Mouse (Mus musculus) layer of hippocampus, adult 9-11 months (tissue): ENCODE measurements at regions not wholly inside any gene's neighbourhood (a gene's known extent, or its start where the extent isn't known, plus 50 kb on each side); places are given as distances from the start of the nearest gene placed in this dataset.
A peak's percentile ranks its signal among the peaks of the same experiment; 100 is the strongest.

Source experiments
- DNase-seq: peaks from one replicate; pipeline ENCODE4 v3.0.0; 2022

DNA sequence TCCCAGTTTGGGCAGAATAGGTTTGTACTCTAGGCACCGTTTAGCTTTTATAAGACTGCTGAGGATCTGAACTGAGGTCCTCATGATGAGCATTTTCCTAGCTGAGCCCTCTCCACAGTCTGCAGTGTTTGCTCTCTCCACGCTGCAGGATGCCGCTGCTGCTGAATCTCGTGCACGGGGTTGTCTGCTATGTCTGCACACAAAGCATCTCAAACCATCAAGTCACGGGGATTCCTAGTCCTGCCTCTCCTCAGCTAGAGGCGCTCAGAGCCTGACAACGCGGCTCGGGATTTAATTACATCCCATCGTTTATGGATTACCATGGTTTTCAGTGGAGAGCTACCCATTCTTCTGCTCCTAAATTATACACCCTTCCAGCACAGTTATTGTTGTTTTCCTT, 175.6 kb downstream of the Rnf144b start:
- no peak for DNase-seq

DNA sequence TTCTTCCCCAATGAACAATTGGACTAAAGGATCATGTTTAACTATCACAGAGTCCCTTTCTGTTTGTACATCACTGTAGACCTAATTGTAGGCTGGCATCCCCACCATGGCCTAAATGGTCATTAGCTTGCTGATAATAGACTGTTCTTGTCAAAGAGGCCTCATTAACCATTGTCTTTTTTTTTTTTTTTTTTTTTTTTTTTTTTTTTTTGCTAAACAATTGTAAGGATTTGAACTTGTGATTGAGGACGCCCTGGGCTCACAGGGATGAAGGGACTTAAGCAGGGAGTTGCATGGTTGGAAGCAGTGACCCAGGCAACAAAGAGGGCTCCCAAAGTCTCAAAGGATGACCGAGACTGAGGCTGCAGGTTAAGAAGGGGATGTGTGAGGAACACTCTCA, 178.0 kb downstream of the Rnf144b start:
- no peak for DNase-seq

DNA sequence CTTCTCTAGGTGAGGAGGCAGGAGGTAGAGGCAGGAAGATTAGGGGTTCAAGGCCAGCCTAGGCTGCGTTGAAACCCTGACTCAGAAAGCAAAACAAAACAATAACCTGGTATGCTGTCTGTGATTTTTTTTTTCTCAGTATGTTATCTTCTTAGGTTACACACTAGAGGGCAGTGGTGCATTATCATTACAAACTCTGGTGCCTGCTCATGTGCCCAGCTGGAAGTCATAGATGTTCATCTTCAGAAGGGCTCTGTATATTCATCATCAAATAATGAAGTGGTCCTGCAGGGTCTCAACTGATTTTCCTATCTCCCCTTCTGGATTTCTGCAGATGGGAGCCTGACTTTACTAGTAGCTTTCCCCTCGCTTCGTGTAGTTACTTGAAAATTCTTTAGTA, 178.6 kb downstream of the Rnf144b start:
- peak; percentile 19 for DNase-seq

DNA sequence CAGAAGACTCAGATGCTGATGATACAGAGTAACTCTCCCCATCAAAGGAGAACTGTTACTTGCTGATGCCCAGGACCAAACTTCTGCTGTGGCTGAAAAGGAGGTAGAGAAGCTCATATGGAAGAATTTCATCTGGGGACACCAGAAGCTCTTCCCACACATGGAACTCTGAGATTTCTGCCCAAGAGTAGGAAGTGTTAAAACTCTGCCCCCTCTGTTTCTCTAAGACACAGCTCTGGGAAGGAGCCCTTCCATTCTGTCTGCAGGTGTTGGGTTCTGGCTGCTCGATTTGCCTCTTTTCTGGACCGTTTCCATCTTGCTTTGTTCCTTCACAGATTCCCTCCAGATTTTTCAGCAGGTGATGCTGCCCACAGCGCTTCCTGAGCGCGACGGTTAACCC, 187.0 kb downstream of the Rnf144b start:
- no peak for DNase-seq

DNA sequence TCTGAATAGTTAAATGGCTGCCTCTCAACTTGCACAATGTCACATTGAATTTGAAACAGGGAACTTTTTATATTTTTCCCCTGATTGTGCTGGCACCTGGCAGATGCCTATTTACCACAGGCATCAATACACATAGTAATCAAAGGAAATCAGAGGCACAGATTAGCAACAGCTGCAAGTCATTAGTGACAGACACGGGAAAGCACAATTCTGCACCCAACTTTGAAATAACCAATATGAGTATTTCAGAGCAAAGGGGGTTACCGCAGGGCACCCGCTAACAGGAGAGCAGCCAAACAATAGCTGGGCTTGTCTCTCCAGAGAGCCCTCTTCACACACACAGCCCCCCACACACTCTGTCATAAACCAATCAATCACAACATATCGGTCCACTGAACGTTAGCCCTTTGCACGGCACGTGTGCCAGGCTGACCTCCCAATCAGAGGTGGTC, 188.3 kb downstream of the Rnf144b start:
- DNase-seq, result peak; percentile 33

DNA sequence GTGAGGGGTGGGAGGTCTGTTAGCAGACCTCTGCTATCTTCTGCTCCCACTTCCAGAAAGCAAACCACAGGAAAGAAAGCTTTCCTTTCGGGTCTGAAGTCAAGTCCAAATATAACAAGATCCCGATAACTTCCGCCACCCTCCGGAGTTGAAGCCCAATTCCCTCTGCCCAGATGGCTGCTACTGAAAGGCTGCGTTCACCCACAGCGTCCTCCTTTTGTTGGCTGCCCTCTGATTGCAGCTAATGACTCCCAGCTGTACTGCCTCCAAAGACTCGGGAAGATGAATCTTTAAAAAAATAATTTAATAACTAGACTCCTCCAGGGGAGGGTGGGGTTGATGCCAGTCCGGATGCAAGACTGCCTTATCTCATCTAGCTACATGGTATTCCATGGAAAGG, 197.1 kb downstream of the Rnf144b start:
- DNase-seq, result no peak

DNA sequence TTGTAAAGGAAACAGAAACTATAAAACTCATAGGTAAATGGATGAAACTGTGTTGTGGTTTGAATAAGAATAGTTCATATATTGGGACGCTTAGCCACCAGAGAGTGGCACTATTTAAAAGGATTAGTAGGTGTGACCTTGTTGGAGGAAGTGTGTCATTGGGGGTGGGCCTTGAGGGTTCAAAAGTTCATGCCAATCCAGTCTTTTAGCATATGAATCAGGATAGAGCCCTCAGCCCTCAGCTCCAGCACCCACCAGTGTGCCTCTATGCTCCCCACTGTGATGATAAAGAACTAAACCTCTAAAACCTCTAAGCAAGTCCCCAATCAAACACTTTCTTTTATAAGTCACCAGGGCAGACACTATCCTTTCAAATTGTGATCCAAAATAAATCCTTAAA, 199.4 kb downstream of the Rnf144b start:
- DNase-seq, result no peak

DNA sequence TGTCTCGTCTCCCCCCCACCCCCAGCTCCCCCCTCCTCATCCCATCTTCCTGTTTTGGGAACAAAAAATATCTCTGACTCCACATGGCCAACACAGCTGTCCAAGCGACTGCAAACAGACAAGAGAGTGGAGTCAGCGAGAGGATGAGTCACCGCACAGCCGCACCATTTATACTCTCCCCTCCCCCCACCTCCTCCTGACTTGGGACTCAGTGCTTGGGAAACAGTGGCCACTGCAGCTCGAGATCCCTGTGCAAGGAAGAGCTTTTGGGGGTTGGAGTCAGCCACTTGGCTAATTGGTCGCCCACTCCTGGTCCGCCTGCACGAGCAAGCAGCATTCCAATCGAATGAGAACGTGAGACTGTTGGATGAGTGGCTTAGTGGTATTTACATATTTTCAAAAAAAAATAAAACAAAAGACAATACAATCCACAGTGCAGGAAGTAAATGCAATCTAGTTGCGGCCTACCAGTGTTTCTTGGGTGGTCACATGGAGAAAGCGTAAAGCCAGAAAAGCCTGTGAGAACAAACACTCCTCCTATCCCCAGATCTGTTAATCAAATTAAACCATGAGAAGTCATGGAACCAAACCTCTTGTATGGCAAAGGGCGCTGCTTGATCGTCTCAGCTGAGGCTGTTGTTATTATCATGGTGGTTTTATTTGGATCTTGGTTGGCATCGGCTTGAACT, 213.7 kb downstream of the Rnf144b start:
- DNase-seq, result peak; percentile 86

DNA sequence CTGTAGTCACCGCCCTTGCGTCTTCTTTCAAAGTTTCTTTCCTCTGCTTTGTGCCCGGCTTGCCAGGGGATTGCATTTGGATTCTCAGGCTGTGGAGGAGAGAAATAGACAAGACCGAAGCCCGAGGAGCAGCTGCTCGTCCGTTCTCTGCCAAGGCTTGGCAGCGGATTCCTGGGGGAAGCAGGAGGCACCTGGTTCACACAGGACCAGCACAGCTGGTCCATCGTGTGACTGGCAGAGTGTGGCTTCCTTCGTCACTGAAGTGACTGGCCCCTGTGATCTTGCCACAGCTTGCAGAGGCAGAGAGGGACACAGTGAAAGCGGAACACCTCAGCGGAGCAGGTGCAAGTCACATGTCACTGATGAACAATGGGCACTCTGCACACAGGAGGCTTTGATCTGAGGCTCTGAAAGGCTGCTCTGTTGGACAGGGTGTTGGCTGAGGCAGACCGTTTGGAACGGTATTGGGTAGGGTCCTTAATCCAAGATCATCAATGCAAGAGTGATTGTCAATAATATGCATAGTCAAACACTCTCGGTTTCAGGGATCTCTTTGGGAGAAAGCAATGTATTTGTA, 214.5 kb downstream of the Rnf144b start:
- DNase-seq, result peak; percentile 38

DNA sequence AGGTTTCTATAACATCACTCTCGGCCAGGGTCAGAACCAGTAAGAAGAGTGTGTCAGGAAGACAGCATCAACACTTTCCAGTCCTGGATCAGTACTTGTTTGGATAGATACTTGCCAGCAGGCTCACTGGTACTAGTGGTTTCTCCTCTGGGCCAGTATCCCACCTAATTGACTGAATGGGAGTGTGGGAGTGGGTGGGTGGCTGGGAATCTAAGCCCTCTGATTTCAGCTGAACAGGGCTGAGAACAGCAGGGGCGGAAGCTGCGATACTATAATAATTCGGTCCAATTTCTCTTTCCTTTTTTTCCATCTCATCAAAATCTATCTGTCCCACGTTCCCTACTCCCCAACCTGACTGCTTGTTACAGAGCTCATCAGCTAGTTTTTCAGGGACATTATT, 217.0 kb downstream of the Rnf144b start:
- peak; percentile 38 for DNase-seq

DNA sequence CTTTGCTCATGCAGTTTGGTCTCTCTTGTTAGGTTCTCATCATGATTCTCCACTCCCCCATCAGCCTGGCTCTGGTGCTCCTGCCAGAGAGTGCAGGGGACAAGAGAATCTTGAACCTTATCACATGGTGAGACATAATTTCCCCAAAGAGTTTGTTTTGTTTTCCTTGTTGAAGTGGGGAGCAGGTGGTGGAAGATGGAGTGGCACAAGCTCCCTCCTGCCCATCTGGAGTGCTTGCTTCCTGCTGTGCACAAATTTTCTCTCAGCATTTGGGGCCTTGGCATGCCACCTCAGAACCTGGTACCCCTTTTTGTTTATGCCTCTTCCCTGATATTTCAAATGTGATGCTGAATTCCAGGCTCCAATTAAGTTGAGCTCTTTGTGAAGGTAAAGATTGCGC, 219.9 kb downstream of the Rnf144b start:
- no peak for DNase-seq

DNA sequence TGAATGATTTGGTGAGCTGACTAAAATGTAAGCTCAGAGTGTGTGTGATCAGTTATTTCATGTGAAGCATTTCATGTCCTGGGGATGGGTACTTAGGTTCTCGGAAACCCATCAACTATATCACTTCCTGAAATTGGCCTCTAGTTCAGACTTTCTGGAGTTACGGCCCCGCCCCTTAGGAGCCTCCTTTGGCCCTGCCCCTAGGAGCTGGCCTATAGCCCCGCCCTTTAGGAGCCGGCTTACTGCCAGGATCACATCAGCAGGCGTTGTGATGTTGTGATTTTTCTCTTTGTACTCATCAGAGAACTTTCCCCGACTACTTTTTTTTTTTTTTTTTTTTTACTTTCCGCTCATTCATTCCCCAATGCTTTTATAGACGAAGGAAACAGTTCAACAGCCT, 223.1 kb downstream of the Rnf144b start:
- no peak for DNase-seq

DNA sequence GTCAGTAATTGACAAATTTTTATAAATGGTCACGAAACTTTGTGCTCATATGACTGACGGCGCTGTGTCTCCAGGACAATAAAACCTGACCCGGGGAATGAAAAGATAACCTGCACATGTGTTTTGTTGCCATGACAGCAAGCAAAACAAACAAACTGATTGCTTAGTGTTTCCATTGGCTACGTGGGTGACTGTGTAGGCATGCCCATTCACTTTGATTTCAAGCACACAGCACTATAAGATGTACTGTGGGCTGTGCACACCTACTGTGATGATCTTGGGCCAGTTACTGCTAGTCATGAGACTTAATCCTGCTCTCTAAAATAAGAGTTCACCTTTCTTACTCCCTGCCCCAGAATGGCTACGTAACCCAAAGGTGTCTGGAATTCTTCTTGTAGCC, 225.4 kb downstream of the Rnf144b start:
- no peak for DNase-seq

DNA sequence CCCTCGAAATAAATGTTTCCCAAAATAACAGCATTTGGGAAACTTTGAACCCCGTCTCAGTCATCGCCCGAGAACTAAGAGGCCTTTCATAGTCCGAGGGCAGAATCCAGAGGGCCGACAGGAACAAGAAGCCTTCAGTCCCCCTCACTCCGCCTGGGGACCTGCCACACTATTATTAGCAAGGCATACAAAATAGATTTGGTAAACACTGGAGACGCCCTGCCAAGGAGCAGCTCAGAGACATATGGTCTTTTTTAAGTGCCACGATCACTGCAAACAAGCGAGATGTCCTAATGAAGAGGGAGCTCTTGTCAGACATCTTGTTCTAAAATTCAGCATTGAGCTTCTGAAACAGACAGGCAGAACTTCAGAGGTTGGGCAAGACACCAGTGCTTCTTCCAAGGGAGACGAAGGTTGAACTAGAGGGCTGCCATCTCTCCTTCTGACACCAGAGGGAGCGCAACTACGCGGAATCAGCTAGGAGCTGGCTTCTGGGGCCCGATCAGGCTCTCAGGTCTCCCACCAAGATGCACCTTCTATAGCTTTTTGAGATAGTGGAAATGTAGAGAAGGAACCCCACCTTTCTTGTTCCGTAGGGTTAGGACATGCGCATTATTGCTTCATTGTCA, 226.2 kb downstream of the Rnf144b start:
- DNase-seq, result peak; percentile 63

DNA sequence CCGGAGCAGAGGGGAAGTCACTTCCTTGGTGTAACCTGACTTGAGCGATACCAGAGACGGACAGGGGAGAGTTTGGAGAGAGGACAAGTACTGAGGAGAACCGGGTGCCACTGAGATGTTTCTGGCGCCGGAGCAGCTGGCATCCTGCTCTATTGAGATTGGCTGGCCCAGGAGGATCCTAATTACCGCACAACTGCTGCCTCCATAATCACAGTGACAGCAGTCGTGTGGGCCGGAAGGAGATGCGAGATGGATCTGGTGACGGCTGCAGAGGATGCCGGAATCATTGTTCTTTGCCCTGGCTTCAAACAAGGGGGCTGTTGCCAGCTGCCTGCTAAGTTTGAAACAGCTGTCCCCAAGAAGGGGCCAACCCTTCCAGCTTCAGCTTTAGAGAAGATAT, 232.0 kb downstream of the Rnf144b start:
- peak; percentile 56 for DNase-seq

DNA sequence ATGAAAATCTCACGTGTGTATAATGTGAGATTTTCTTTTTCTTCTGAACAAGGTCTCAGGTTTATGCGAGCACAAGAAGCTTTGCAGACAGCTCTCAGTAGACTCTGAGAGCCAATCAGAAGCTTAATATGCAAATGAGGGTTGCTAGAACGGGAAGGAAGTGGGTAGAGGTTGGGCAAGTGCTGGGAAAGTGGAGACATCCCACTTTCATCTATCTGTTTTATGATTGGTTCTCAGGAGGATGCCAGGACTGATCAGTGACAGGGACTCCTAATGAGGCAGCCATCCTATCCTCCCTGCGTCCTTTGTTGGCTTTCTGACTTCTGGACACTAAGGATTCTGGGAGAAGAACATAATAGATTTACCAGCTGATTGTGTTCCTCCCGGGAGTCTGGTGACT, 232.7 kb downstream of the Rnf144b start:
- no peak for DNase-seq

DNA sequence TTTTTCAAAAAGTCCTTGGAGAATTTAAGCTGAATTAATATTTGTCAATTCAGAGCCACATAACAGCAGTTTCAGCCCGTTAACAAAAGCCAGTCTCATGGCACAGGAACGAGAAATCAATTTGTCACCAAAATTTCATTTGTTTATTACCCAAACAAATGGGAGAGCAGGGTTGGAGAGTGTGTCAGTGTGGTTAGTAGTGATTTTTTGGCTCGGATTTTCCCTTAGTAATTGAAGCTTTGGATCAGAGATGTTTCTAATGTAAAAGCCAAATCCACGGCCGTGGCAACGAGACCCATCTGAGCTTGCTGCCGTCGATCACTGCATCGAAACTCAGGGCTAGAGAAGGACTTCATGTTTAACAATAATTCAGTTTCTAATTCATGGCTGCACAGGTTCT, 236.5 kb downstream of the Rnf144b start:
- no peak for DNase-seq

DNA sequence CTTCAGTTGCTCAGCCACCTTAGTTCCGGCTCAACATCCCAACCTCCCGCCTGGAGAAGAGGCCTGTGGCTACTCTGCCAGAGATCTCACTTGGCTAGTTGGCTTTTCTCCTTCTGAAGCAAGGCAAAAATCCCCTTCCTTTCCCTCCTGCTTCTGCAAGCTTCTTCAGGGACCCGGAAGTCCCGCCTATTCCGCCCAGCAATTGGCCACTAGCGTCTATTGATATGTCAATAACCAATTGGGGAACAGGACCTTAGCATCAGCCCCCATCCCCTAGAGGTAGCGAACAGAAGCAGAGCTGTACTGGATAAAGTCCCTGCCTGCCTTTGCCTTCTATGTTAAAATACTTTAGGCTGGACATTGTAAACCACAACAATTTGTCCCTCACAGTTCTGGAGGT, 243.3 kb downstream of the Rnf144b start:
- DNase-seq, result no peak

DNA sequence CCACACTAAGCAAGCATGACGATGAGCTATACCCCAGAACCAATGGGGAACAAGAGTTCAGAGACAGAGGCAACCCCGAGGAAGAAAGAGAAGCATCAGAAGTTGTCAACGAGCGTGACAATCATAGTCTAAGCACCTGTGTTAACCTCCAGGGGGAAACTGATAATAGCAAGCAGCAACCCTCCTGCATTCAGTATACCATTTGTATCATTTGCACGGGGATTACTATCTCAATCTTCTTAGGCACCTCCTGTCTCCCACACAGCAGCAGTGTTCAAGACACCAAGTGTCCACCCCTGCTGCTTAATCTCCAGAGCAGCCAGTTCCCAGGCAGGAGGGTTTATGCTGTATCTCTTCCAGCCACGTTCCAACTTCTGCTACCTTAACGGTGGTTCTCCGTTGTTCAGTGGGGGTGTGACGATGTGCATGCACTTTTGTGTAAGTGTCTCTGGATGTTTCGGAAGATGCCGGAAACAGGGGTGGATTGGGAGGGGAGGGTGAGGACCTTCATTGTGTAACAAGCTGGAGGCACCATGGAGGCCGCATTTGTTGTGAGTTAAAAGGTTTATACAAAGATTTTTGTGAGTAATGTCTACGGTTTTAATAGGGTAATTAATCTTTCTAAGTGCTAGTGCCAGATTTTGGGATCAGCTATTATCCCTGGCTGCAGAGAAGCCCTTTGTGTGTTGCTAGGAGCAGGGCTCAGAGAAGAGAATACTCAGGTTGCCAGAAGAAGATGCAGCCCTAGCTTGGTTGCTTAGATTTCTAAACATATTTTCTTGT, 245.8 kb downstream of the Rnf144b start:
- DNase-seq, result no peak

DNA sequence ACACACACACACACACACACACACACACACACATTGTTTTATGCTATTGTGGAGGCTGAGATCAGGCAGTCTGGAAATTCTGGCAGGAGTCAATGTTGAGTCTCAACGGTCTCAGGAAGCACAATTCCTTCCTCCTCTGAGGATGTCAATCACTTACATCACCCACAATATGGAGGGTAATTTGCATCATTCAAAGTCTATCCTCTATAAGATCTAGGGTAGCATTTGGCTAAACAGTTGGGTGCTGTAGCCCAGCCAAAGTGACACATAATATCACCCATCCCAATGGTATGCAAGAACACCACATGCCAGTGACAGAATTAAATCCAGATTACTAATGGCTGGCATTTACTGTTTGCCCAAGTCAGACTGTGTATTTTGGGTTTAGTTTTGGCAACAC, 252.1 kb downstream of the Rnf144b start:
- peak; percentile 14 for DNase-seq

DNA sequence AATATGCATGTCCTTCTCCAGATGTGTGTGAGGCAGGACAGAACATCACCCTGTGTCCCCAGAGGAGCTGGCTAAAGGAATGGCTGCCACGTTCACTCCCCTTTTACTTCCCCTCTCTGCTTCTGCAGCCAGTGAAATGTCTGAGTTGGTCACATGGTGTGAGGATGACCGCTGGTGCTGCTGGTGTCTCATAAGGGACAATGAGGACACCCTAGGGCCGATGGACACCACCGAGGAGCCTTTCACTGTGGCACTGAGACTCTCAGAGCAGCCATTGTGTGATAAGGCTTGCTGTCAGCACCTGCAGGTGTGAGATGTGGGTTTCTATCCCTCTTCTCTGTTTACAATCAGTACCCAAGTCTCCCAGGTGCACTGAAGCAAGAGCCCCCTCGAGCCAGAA, 268.6 kb downstream of the Rnf144b start:
- DNase-seq, result no peak

DNA sequence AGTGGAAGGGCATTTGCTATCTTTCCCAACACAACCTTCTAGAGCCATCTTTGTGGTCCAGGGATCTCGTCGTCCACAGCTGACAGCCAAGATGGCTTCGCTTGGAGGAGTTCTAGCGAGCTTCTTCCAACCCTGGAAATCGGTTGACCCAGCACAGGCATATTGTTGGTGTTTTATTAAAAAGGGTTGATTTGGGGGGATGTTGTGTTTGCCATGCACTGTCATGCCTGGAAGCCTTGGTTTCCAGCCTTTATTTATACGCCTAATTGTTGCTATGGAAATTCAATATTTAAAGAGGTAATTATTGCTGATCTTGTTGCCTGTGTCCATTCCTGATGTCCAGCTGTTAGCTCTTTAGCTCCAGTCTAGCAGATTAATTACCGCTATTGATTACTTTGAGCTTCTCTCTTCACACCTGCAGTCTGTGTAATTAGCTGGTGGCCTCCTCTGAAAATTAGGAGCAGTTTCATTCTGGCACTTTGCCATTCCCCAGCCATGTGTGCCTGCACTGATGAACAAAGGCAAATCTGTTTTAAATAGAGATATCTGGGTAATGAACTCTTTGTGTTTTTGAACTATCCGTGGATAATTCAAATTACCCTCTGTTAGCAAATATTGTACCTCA, 275.4 kb downstream of the Rnf144b start:
- peak; percentile 42 for DNase-seq

DNA sequence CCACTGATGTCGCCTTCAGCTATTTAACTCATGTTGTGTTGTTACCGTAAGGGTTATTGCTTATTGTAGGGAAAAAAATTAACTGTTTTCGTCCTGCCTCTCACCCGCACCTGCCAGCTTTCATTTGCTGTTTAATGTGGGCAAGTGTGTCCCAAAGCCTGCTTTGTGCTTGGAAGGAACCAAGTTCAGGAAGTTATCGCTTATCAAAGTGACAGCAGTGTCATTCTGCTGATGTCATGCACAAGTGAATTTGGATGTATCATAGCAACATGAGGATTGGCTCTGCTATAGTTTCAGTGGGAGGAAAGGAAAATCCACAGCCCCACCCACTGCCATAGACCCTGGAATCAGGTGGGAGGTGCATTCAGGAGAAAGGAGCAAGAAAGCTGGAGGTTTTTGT, 276.5 kb downstream of the Rnf144b start:
- DNase-seq, result no peak
